Mouse (Mus musculus) liver, embryonic 16.5 days (tissue): ENCODE data around the gene Icos. TPM values are rescaled to one million over a fixed set of nuclear protein-coding genes. Genes with fewer than 3 reads are reported as not detected.

Experiments used
- ATAC-seq: fragments of 200-750 bp; cut with Nextera tagmentation; 2 replicates; pipeline ENCODE4 v1.8.0; 2017; ENCODE audit warnings: low read depth, mild to moderate bottlenecking, moderate number of reproducible peaks, moderate library complexity
- H3K27ac ChIP-seq: fragments of 300-500 bp; sonication (generic); 2 replicates; pipeline ENCODE4 v1.5.1; 2014; ENCODE audit warnings: mild to moderate bottlenecking, low read length
- H3K27me3 ChIP-seq: fragments of 300-500 bp; sonication (generic); 2 replicates; pipeline ENCODE4 v1.6.1; 2014; ENCODE audit warnings: low read depth, low read length, mixed read lengths; ENCODE audit not compliant: control insufficient read depth, insufficient read depth
- H3K36me3 ChIP-seq: fragments of 300-500 bp; sonication (generic); 2 replicates; pipeline ENCODE4 v1.6.1; 2014; ENCODE audit warnings: mild to moderate bottlenecking; ENCODE audit not compliant: control insufficient read depth, insufficient read depth
- H3K4me1 ChIP-seq: fragments of 300-500 bp; sonication (generic); 2 replicates; pipeline ENCODE4 v1.6.1; 2014; ENCODE audit warnings: low read depth, low read length, mixed read lengths; ENCODE audit not compliant: control insufficient read depth
- H3K4me2 ChIP-seq: fragments of 300-500 bp; sonication (generic); 2 replicates; pipeline ENCODE4 v1.6.1; 2014; ENCODE audit warnings: low read depth, low read length, mixed read lengths
- H3K4me3 ChIP-seq: fragments of 300-500 bp; sonication (generic); 2 replicates; pipeline ENCODE4 v1.5.1; 2014; ENCODE audit warnings: low read depth, mild to moderate bottlenecking, low read length
- H3K9ac ChIP-seq: fragments of 300-500 bp; sonication (generic); 2 replicates; pipeline ENCODE4 v1.6.1; 2014; ENCODE audit warnings: low read depth, low read length
- H3K9me3 ChIP-seq: fragments of 300-500 bp; sonication (generic); replicated peaks from 2 replicates; pipeline ENCODE4 v1.6.1; 2016; ENCODE audit warnings: low read length; ENCODE audit not compliant: control insufficient read depth
- WGBS: fragments of 180-500 bp; shearing (Covaris S2); extraction: QIAGEN DNeasy Blood & Tissue Kit; methylation state at CpG from one replicate; pipeline ENCODE4 v1.1.7; 2014; ENCODE audit not compliant: insufficient replicate concordance; 5-methylcytosine and 5-hydroxymethylcytosine counted together
- polyA plus RNA-seq: library from polyadenylated mRNA; unstranded; fragments of >200 nt; fragmentation: Nextera tagmentation; extraction: Ambion mirVana; gene quantifications from 2 replicates; pipeline ENCODE4 v1.2.1, GENCODE M21; 2015

The Icos gene
- polyA plus RNA-seq, 1 experiment from 2014 or later = 1.0 TPM

DNA sequence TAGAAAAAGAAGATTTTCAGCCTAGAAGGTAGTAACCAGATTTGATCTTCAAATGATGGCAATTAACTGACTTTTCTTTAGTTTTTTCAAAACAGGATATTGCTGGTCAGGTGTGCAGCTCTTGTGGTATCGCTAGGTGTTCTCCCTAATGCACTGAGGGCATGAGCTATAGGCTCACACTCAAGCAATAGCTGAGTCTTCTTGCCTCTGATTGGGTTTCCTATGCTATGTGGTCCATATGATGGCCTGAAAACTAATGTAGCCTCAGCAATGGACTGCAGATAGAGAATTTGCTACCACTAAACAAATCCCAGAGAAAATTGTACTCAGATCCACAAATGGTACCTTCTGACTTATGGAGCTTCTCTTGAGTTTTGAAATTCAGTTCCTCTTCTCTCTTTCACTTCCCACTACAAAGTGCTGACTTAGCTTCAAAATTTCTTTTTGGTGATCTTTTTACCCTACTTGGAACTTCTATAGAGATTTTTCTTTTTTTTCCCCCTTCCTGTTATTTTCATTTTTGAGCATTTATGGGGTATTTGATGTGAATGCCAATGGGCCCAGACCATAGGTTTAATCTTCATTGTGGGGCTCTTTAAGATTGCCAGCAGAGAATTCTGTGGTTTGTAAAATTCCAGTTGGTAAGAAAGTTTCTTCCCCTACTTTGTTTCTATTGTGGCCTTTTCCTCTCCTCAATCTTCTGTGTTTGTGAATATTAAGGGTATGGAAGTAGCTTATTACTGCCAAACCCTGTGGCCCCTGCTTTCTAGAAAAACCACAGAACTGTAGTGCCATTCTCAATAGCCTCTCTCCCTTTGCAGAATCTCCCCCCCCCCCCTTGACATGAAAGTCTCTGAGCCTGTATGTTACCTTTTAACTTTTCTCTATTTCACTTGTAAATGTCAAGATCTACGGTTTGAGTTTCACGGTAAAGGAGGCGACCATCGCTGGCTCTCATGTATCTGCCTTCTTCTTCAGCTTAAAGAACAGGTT, 36.4 kb upstream of the Icos start:
- no peak for ATAC-seq

DNA sequence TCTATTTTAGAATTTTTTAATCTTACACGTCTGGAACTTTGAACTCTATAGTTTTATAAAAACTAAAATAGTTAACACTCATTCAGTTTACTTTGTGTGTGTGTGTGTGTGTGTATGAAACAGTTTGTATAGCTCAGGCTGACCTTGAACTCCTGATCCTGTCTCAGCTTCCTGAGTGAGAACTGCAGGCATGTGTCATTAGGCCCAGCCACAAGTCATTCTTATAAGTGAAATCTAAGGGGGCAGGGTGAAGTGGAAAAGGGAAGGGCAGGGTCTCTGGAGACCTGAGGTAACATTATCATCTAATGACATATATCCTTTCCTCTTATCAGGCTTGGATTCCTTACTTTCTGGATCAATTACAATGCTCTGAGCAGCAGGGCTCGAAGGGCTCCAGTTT, 34.8 kb upstream of the Icos start:
- H3K27ac ChIP-seq = no peak overlapping the region
- H3K4me2 ChIP-seq = no peak overlapping the region
- no peak overlapping the region for H3K4me3 ChIP-seq
- H3K27me3 ChIP-seq = no peaks in the 10 kb centered on the region
- no peak overlapping the region for H3K9ac ChIP-seq
- WGBS = 42% methylated on average over 2 of the region's 2 CpGs
- no peaks in the 10 kb centered on the region for H3K36me3 ChIP-seq
- H3K9me3 ChIP-seq = no peaks in the 10 kb centered on the region
- no peak for ATAC-seq
- H3K4me1 ChIP-seq = no peaks in the 10 kb centered on the region

More for the DNA sequence above, 36.4 kb upstream of the Icos start:
- Histone ChIP-seq H3K4me2 (no peak overlapping the region), H3K27ac (no peak overlapping the region), H3K4me3 (no peak overlapping the region), H3K36me3 (no peaks in the 10 kb centered on the region), H3K4me1 (no peaks in the 10 kb centered on the region), H3K9me3 (no peaks in the 10 kb centered on the region), H3K9ac (no peak overlapping the region), H3K27me3 (no peaks in the 10 kb centered on the region)
- WGBS = 85% methylated on average over 5 of the region's 5 CpGs

DNA sequence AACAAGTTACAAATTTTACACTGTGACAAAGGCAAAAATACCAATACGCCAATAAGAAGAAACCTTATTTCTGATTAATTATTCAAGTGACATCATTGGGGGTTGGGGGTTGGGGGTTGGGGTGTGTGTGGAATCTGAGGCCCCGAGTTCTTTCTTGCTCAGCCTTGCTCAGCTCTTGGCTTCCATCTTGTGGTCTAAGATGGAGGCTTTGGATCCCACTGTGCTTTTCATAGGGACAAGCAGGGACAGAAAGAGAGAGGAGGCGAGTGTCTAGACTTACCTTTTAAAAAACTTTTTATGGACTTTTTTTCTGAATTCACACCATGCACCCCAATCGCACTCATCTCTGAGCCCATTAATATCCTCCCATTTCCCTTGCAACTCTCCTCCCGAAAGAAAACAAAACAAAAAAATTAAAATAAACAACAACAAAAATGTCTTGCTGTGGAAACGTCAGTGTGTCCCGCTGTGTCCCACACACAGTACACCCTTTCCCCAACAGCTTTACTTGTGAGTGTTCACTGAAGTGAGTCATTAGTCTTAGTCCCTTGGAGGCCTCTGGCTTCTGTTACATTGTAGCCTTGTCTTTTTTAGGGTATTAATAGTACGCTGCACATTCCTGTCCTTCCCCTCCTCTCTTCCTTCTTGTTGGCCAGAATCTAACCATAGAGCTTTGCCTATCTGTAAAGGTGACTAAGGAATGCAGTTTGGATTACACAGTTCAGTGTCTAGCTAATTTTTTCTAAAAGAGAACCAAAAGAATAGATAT, 31.9 kb upstream of the Icos start:
- ATAC-seq = no peak
- H3K27me3 ChIP-seq = no peaks in the 10 kb centered on the region
- no peak overlapping the region for H3K9ac ChIP-seq
- H3K36me3 ChIP-seq = no peaks in the 10 kb centered on the region
- H3K27ac ChIP-seq = no peak overlapping the region
- H3K4me2 ChIP-seq = no peak overlapping the region
- no peak overlapping the region for H3K4me3 ChIP-seq
- no peaks in the 10 kb centered on the region for H3K9me3 ChIP-seq
- 67% methylated on average over 8 of the region's 8 CpGs for WGBS
- H3K4me1 ChIP-seq = no peaks in the 10 kb centered on the region

DNA sequence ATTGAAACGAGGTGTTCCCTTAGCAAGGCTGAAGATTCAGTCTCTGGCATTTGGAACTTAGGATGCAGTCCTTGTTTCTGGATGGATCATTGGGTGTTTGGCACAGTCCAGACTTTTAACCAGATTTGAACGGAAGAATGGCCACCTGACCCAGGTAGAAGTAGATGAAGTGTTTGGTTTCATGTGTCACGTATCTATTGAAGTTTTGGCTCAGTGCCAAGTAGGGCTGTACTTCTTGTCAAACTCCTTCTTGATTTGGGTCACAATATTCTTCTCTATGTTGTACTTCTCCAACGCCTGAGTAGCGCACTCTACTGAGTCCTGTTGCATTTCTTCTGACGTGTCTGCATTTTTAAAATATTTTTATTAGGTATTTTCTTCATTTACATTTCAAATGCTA, 29.6 kb upstream of the Icos start:
- Histone ChIP-seq H3K9me3 (no peaks in the 10 kb centered on the region), H3K36me3 (no peaks in the 10 kb centered on the region), H3K27ac (no peak overlapping the region), H3K4me2 (no peak overlapping the region), H3K9ac (no peak overlapping the region), H3K4me3 (no peak overlapping the region), H3K4me1 (no peaks in the 10 kb centered on the region), H3K27me3 (no peaks in the 10 kb centered on the region)
- 66% methylated on average over 6 of the region's 6 CpGs for WGBS
- ATAC-seq = no peak

DNA sequence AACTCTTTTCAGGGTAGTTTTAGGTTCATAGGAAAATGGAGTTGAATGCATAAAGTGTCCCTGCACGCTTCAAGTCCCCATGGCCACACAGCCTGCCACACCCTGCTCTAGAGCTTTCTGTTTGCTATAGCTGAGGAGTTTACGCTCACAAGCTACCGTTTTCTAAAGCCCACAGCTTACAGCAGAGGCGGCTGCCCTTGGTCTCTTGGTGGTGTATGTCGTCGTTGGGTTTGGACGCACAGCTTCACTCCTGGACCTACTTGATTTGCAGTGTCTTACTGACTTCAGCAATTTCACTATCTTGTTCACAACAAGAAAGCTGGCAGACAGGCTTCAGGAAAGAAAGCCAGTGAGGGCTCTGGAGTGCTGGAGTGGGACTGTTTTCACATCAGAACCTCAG, 24.8 kb upstream of the Icos start:
- Histone ChIP-seq H3K9ac (no peak overlapping the region), H3K4me2 (no peak overlapping the region), H3K4me1 (no peaks in the 10 kb centered on the region), H3K27ac (no peak overlapping the region), H3K36me3 (no peaks in the 10 kb centered on the region), H3K9me3 (no peaks in the 10 kb centered on the region), H3K27me3 (no peaks in the 10 kb centered on the region), H3K4me3 (no peak overlapping the region)
- WGBS = 48% methylated on average over 7 of the region's 7 CpGs
- no peak for ATAC-seq

DNA sequence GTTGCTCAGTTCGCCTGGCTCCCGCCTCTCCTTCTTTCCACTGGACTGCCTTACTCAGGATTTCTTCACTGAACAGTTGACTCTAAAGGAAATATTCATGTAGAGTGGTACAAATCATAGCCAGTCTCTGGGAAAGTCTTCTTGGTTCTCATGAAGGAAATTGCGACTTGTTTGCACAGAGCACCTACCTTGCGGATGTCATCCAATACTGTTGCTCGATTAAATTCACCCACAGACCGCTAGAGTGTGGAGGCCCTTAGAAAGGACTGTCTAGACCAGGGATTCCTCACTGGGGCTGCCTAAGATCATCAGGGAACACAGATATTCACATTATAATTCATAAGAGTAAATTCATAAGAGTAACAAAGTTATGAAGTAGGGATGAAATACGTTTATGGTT, 24.0 kb upstream of the Icos start:
- H3K27me3 ChIP-seq = no peaks in the 10 kb centered on the region
- H3K4me3 ChIP-seq = no peak overlapping the region
- H3K27ac ChIP-seq = no peak overlapping the region
- no peak for ATAC-seq
- H3K4me2 ChIP-seq = no peak overlapping the region
- no peak overlapping the region for H3K9ac ChIP-seq
- no peaks in the 10 kb centered on the region for H3K36me3 ChIP-seq
- no peaks in the 10 kb centered on the region for H3K9me3 ChIP-seq
- 76% methylated on average over 7 of the region's 7 CpGs for whole genome bisulfite sequencing
- no peaks in the 10 kb centered on the region for H3K4me1 ChIP-seq

DNA sequence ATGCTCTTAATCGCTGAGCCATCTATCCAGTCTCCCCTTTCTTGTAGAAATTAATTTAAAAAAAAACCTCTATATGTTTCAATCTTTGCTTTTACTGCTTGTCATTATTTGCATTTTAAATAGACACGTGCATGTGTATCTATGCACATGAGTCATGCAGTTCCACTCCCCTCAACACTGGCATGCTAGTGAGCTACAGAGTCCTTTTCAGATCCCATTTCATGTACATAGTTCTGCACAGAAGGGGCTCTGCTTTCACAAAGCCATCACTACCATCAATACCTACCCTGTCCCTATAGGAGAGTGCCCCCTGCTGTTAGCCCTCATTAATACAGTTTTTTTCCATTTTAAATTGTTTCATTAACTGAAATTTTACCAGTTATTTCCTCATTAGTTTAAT, 23.0 kb upstream of the Icos start:
- Histone ChIP-seq H3K4me2 (no peak overlapping the region), H3K27me3 (no peaks in the 10 kb centered on the region), H3K36me3 (no peaks in the 10 kb centered on the region), H3K4me3 (no peak overlapping the region), H3K27ac (no peak overlapping the region), H3K4me1 (no peaks in the 10 kb centered on the region), H3K9ac (no peak overlapping the region), H3K9me3 (no peaks in the 10 kb centered on the region)
- WGBS = 57% methylated on average over 2 of the region's 2 CpGs
- no peak for ATAC-seq

DNA sequence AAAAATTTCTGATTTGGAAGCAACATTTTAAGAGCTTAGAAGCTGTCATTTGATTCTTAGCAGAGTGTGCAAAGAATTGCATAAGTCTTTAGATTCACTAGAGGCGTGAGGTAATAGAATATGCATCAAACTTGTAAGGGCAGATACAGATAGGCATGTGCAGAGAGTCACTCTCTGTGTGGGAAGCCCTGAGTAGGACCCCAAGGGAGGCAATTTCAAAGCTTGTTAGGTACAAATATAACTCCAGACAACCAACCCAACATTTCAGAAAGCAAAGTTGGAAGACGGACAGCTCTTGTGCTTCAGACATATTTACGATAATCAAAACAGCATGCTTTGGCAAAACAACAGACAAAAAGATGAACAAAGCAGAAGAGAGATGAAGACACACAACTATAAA, 22.5 kb upstream of the Icos start:
- Histone ChIP-seq H3K9me3 (no peaks in the 10 kb centered on the region), H3K9ac (no peak overlapping the region), H3K27ac (no peak overlapping the region), H3K27me3 (no peaks in the 10 kb centered on the region), H3K4me3 (no peak overlapping the region), H3K36me3 (no peaks in the 10 kb centered on the region), H3K4me2 (no peak overlapping the region), H3K4me1 (no peaks in the 10 kb centered on the region)
- ATAC-seq = no peak
- WGBS = 84% methylated on average over 3 of the region's 3 CpGs

DNA sequence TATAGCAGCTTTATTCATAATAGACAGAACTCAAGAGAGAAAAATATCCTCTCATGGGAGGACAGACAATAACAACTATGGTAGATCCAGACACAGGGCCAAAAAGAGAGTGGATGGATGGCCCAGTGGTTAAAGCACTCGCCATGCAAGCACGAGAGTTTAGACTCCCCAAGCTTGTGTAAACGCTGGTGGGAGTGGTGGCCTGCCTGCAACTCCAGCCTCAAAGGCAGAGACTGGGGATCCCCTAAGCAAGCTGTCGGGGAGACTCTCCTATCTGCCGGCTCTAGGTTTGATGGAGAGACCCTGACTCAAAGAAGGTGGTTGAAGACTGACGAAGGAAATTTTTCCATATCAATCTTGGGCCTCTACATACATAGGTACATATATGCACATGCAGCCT, 21.5 kb upstream of the Icos start:
- ATAC-seq = no peak
- H3K4me1 ChIP-seq = no peaks in the 10 kb centered on the region
- H3K27me3 ChIP-seq = no peaks in the 10 kb centered on the region
- no peaks in the 10 kb centered on the region for H3K36me3 ChIP-seq
- H3K9ac ChIP-seq = no peak overlapping the region
- H3K9me3 ChIP-seq = no peaks in the 10 kb centered on the region
- H3K27ac ChIP-seq = no peak overlapping the region
- H3K4me2 ChIP-seq = no peak overlapping the region
- WGBS = 64% methylated on average over 6 of the region's 6 CpGs
- no peak overlapping the region for H3K4me3 ChIP-seq
